Mouse (Mus musculus) G1E (cell line): Measurements from ENCODE around the gene Clic4. TPM values are rescaled to one million over a fixed set of nuclear protein-coding genes. Genes with fewer than 3 reads are reported as not detected.

Experiments
- ATAC-seq: 2 replicates; pipeline ENCODE4 v1.8.0; 2016; ENCODE audit warnings: mild to moderate bottlenecking; ENCODE audit not compliant: insufficient number of reproducible peaks, poor library complexity, low FRiP score, severe bottlenecking; ENCODE audit errors: extremely low read depth
- DNase-seq: peaks from one replicate; pipeline ENCODE4 v3.0.0; 2012; ENCODE audit warnings: low spot score
- H3K27me3 ChIP-seq: 2 replicates; pipeline ENCODE4 v1.6.1; 2012; ENCODE audit warnings: mild to moderate bottlenecking, low read length, inconsistent platforms; ENCODE audit not compliant: insufficient read depth
- H3K36me3 ChIP-seq: replicated peaks from 2 replicates; pipeline ENCODE3; 2012; ENCODE audit warnings: mild to moderate bottlenecking, inconsistent platforms
- H3K4me1 ChIP-seq: 2 replicates; pipeline ENCODE4 v1.6.1; 2012; ENCODE audit warnings: low read depth, low read length, inconsistent platforms, mixed read lengths; ENCODE audit not compliant: insufficient read depth
- H3K4me3 ChIP-seq: 2 replicates; pipeline ENCODE4 v1.5.1; 2012; ENCODE audit warnings: low read depth, mild to moderate bottlenecking, inconsistent platforms, low read length, moderate library complexity, mixed read lengths
- H3K9me3 ChIP-seq: replicated peaks from 2 replicates; pipeline ENCODE4 v1.6.1; 2012; ENCODE audit warnings: inconsistent platforms
- CTCF ChIP-seq: IDR thresholded peaks from 2 replicates; pipeline ENCODE4 v1.5.1; 2012; ENCODE audit warnings: low read depth, low read length, inconsistent platforms, mixed read lengths
- GATA1 ChIP-seq: IDR thresholded peaks from 2 replicates; pipeline ENCODE4 v1.6.1; 2012; ENCODE audit warnings: borderline replicate concordance, low read length, inconsistent platforms, mixed read lengths
- GATA2 ChIP-seq: IDR thresholded peaks from 2 replicates; pipeline ENCODE4 v1.6.1; 2012; ENCODE audit warnings: low read depth, low read length, inconsistent platforms, borderline replicate concordance
- POLR2AphosphoS5 ChIP-seq: IDR thresholded peaks from 2 replicates; pipeline ENCODE4 v1.6.1; 2012; ENCODE audit warnings: low read depth, low read length, inconsistent platforms; ENCODE audit not compliant: insufficient replicate concordance
- TAL1 ChIP-seq: conservative IDR thresholded peaks from 2 replicates; pipeline ENCODE4 v1.6.1; 2012; ENCODE audit warnings: low read depth, low read length, inconsistent platforms, mixed read lengths
- polyA plus RNA-seq: library from polyadenylated mRNA; stranded (reverse); fragments of >175 nt; gene quantifications from 2 replicates; pipeline ENCODE4 v1.2.3, GENCODE M21; 2012
- total RNA-seq, 2 experiments: library from RNA; stranded (forward) in 1 of 2; stranded (reverse) in 1 of 2; fragments of 200-1000 nt in 1 of 2; fragments of >200 nt in 1 of 2; fragmentation: Nextera tagmentation in 1 of 2; gene quantifications; 2 replicates each; pipeline ENCODE4 v1.2.3; 2014 to 2017

Clic4 gene
- total and polyA plus RNA-seq, 3 experiments: 38.1 to 176 (median 125) TPM

DNA sequence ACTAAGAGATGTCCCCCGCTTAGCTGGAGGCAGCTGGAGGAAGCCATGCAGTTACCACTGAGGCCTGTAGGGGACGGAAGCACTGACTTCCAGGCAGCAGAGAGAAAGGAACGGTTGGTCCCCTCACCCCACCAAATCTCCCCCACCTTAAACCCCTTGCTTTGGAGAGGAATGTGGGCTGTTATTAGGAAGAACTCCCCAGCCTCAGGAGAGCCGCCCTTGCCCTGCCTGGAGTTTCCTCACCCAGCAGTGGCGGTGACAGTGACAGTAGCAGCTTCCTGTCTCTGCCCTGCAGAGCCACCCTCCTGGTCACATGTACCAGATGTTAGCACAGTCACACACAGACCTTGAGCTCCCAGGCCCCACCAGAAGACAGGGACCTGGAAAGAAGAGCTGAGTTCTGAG is 93.5 kb downstream of the Clic4 start:
- Histone ChIP-seq H3K27me3 (peaks cover 27% of the 10 kb centered on the region), H3K9me3 (no peaks in the 10 kb centered on the region)
- DNase-seq: no peak

DNA sequence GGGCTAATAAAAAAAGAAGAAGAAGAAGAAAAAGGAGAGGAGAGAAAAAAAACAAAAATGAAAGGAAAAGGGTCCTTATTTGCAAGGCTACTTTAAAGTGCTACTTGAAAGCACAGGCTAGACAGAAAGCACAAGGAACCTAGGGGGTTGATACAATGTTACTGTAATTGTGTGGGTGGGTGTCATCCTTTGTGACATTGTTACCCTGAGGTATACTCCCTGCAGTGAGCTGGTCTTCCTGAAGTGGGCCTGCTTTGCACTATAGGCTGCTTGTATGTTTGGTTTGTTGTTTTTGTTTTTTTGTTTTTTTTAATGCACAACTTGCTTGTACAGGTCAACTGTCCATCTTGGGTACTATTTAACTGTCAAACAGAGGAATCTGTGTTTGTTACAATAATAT is 95.0 kb downstream of the Clic4 start:
- no peak overlapping the region for H3K4me3 ChIP-seq
- no peak for DNase-seq
- H3K9me3 ChIP-seq: no peaks in the 10 kb centered on the region
- no peaks in the 10 kb centered on the region for H3K36me3 ChIP-seq
- H3K4me1 ChIP-seq: no peaks in the 10 kb centered on the region
- TF ChIP-seq GATA2: no peak
- TF ChIP-seq TAL1: no peak
- no peak for TF ChIP-seq POLR2AphosphoS5
- no peak for TF ChIP-seq CTCF
- no peak for TF ChIP-seq GATA1
- ATAC-seq: no peak
- H3K27me3 ChIP-seq: peaks cover 40% of the 10 kb centered on the region

More for the DNA sequence above, 93.5 kb downstream of the Clic4 start:
- no peak for TF ChIP-seq CTCF
- no peak for TF ChIP-seq GATA2
- TF ChIP-seq GATA1: no peak
- no peak for TF ChIP-seq TAL1
- no peak for TF ChIP-seq POLR2AphosphoS5
- Histone ChIP-seq H3K4me3 (no peak overlapping the region), H3K4me1 (no peaks in the 10 kb centered on the region), H3K36me3 (no peaks in the 10 kb centered on the region)
- no peak; the same call in 1 of the 2 replicates for ATAC-seq

DNA sequence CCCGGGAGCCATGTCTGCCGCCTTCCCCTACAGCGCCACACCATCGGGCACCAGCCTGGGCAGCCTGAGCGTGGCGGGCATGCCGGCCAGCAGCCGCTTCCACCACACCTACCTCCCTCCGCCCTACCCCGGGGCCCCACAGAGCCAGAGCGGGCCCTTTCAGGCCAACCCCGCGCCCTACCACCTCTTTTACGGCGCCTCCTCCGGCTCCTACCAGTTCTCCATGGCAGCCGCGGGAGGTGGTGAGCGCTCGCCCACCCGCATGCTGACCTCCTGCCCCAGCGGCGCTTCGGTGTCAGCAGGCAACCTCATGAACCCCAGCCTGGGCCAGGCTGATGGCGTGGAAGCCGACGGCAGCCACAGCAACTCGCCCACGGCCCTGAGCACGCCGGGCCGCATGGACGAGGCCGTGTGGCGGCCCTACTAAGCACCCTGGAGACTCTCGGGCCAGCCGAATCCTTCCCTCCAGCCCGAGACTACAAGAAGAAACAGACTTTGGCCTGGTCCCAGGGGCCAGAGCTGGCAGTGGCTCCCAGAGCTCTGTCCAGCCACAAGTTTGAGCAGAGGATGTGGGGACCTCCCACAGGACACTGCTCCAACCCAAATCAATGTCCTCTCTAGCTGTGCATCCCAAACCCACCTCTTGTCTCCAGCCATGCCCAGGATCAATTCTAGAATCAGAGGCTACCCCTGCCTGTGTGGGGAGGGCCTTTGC is 97.1 kb downstream of the Clic4 start:
- Histone ChIP-seq H3K4me1 (no peaks in the 10 kb centered on the region), H3K36me3 (no peaks in the 10 kb centered on the region), H3K27me3 (peaks cover 55% of the 10 kb centered on the region), H3K4me3 (no peak overlapping the region), H3K9me3 (no peaks in the 10 kb centered on the region)
- TF ChIP-seq GATA2 (no peak), TAL1 (no peak), GATA1 (no peak), POLR2AphosphoS5 (no peak), CTCF (no peak)
- no peak for ATAC-seq
- DNase-seq: no peak

DNA sequence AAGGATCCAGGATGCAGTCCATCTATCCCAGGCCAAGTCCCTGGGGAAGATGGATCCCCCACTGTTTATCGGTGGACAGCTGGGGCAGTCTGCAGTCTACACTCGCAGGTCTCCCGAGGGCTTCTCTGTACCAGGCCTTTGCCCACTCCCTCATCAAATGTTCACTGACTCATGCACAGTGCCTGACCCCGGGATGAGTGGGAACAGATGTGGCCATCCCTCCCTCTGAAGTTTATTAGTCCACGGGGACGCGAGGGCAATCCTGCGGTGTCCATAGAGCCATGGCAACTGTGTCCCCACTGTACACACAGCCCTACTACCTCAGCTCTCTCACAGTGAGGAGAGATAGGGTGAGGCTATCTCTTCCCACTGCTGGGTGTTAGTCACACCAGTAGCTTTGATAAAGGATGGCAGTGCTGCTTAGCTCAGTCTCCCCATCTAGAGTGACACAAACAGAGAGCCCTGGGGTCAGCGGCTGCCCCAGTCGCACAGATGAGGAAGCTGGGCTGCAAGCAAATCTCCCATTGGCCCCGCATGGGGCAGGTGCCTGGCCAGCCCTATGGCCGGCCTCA is 101.2 kb downstream of the Clic4 start:
- H3K9me3 ChIP-seq: no peaks in the 10 kb centered on the region
- no peaks in the 10 kb centered on the region for H3K36me3 ChIP-seq
- ATAC-seq (no peak), DNase-seq (no peak)
- peaks cover 12% of the 10 kb centered on the region for H3K4me1 ChIP-seq
- TF ChIP-seq GATA2: no peak
- H3K4me3 ChIP-seq: no peak overlapping the region
- H3K27me3 ChIP-seq: peaks cover 78% of the 10 kb centered on the region

DNA sequence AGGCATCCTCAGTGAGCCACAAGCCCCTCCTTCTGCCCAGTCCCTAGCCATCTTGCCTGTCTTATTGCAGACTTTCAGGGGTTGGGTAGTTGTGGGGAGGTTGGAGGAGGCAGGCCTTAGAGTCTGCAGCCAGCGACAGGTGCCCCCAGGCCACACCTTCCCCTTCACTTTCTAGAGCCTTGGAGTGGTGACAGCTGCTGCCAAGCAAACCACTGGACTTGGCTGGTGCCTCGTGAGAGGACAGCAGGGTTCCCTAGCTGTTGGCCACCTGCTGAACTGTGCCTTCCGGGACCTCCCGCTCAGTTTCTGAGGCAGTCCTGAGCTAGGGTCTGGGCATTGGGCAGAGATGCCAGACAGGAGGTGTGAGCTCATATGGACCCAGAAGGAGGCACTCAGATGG is 103.1 kb downstream of the Clic4 start:
- Histone ChIP-seq H3K27me3 (peaks cover 89% of the 10 kb centered on the region), H3K4me3 (no peak overlapping the region), H3K36me3 (no peaks in the 10 kb centered on the region), H3K9me3 (peaks cover 5% of the 10 kb centered on the region; the same call in 1 of the 2 replicates), H3K4me1 (peaks cover 12% of the 10 kb centered on the region)
- TF ChIP-seq TAL1 (no peak), GATA2 (no peak)
- ATAC-seq: no peak
- no peak for DNase-seq

DNA sequence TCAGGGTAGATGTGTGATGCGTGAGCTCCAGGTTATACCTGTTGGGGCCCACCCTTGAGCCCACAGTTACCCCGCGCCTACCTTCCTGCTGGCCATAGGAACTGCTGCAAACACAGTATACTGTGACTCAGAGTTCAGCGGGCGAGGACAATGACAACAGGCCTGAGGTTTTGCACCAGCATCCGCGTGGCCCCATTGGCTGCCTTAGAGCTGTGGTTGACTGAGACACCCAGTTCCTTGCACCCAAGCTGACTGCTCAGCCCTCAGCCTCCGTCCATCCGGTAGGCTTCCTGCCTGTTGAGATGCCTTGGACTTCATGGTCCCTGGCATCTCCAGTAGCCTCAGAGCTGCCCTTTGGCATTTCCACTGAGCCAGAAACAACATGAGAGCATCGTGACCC is 103.5 kb downstream of the Clic4 start:
- Histone ChIP-seq H3K36me3 (no peaks in the 10 kb centered on the region), H3K9me3 (peaks cover 5% of the 10 kb centered on the region; the same call in 1 of the 2 replicates), H3K4me3 (no peak overlapping the region), H3K4me1 (peaks cover 12% of the 10 kb centered on the region), H3K27me3 (peaks cover 91% of the 10 kb centered on the region)
- DNase-seq (no peak), ATAC-seq (no peak)
- TF ChIP-seq CTCF (no peak), TAL1 (no peak), GATA1 (no peak), POLR2AphosphoS5 (no peak), GATA2 (no peak)
